Mouse (Mus musculus) adrenal gland, adult 18-20 months (tissue): ENCODE data around the gene Olfr1123. TPM values are rescaled to one million over a fixed set of nuclear protein-coding genes. Genes with fewer than 3 reads are reported as not detected.
"Not testable (repeated sequence)": the region's sequence is repeated elsewhere in the genome, so short reads cannot be mapped to it uniquely, and the experiment has no call there.

Experiments used
- DNase-seq, 2 experiments: peaks; one replicate each; pipeline ENCODE4 v3.0.0; 2021 to 2022; ENCODE audit warnings: low spot score in 2 of 2
- long read RNA-seq, 2 experiments: library from polyadenylated mRNA; stranded (forward); transcript quantifications; one replicate each; pipeline ENCODE4 v2.0.0; 2021
- total RNA-seq, 2 experiments: library from RNA; stranded (reverse); gene quantifications; 1 replicate in 1 of 2; 2 replicates in 1 of 2; pipeline ENCODE4 v1.2.3; 2021

Olfr1123 gene
- not detected for total RNA-seq
- long read RNA-seq, experiment 1: 0 reads
- long read RNA-seq, experiment 2: 0 reads

DNA sequence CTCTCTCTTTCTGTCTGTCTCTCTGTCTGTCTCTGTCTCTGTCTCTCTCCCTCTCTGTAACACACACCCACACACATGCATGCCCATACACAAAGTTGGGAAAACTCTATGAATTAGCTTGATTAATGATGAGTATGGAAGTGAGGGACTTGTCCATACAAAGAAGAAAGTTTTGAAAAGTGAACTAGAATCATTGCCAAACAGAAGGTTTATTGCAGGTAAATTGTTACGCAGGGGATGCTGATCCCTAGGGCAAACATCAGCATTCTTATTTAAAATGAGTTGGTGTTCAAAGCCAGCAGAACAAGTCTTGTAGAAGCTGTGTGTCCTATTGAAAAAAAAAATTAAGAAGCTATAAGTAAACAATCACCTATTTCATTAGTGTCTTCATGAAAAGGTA, at the start of gene Olfr1123:
Olfr1123 (plus strand) TSS at position 301 of the 400 bp plus-strand sequence.
- no peak for DNase-seq

DNA sequence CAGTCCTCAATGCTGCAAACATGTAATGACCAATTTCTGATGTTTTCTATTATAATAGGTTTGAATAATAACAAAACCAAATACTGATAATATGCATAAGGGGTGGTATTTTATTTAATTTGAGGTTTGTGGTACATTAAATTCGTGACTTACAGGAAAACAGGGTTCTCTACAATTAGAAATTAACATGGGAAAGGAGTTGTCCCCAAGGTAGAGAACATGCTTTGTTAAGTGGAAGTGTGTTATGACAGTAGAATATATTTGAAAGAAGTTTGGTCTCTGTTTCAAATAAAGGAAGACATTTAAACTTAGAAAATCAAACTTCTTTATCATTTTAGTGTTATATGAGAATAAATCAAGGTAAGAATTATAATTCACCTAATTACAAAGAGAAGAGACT, 46.8 kb upstream of the Olfr1123 start, which contains the start of gene Olfr1121:
Olfr1121 (plus strand) TSS at position 301 of the 400 bp plus-strand sequence.
- no peak for DNase-seq

DNA sequence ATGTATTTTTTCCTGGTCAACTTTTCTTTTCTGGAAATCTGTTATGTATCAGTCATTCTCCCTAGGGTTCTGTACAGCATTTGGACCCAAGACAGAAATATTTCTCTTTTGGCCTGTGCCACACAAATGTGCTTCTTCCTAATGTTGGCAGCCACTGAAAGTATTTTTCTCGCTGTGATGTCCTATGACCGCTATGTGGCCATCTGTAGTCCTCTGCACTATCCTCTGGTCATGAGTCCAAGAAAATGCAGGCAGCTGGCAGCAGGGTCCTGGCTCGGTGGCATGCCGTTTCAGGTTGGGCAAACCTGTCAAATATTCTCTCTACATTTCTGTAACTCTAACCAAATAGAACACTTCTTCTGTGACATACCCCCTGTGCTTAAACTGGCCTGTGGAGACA, 44.7 kb upstream of the Olfr1123 start:
- DNase-seq: no peak

DNA sequence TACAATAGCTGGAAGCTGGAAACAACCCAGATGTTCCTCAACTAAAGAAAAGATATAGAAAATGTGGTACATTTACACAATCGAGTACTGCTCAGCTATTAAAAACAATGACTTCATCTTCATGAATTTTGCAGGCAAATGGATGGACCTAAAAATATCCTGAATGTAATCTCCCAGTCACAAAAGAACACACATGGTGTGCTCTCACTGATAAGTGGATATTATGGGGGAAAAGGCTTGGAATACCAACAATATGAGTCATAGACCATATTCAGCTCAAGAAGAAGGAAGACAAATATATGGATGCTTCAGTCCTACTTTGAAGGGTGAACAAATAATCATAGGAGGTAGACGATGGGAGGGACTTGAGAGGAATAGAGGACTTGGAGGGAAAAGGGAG, 32.5 kb upstream of the Olfr1123 start:
- DNase-seq: no peak

DNA sequence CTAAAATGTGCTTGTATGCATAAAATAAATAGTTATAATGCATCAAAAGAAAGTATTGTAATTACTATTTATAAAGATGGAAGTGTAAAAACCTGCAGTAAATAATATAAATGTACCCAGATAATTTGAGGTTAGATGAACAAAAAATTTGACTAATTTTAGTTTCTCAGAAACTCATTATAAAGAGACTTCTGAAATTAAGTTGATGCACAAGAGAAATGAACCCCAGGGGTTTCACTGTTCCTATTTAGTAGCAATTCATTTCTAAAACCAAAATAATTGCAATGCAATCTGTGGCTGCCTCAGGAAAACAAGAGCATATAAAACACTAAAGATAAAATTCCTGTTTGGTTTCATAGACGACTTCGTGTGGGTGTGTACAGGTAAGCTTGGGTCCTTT, 30.9 kb upstream of the Olfr1123 start, which contains the start of gene Olfr1122:
Olfr1122 (plus strand) TSS at position 301 of the 400 bp plus-strand sequence.
- no peak for DNase-seq

DNA sequence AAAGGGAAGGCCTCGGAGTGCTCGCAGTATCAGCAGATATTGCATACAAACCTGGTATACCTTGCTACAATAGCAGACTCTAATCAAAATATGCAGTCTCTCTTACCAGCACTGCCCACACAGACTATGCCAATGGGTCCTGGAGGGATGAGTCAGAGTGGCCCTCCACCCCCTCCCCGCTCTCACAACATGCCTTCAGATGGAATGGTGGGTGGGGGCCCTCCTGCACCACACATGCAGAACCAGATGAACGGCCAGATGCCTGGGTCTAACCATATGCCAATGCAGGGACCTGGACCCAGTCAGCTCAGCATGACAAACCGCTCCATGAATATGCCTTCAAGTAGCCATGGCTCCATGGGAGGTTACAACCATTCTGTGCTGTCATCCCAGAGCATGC, 22.8 kb upstream of the Olfr1123 start:
- not testable (repeated sequence) for DNase-seq

DNA sequence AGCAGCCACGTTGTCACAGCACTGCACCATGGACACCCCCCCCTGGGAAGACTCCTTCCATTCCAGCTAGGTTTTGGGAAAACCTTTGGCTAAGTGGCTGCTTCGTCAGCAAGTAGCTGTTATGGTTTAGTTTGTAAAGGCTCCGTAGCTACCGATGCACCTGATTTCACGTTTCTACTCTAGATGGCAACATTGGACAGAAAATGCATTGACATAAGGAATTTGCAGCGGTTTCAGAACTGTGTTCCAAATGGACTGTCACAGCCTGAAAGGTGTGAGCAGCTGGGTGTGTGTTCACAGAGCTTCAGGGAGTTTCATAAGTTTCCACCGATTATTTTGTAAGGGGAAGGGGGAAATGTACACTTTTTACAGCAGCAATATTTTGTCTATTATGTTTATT, 21.7 kb upstream of the Olfr1123 start:
- not testable (repeated sequence) for DNase-seq

DNA sequence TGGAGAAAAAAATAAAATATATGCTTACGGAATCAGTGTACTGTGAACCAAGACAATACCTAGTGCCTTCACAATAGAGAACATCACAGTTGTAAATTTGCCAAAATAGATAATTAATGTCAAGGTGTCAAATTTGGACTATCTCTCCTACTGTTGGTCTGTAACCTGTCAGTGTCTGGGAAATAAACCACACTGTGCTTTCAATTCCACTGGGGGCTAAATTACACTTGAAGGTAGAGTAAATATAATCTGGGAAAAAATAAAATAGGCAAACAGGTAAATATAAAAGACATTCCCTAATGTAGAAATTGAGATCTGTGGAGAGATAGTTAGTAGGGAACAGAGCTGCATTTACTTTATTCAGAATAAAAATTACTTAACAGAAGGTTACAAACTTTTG, 13.5 kb downstream of the Olfr1123 start, which contains the start of gene Olfr1124:
Olfr1124 (plus strand) TSS at position 301 of the 400 bp plus-strand sequence.
- DNase-seq: no peak

DNA sequence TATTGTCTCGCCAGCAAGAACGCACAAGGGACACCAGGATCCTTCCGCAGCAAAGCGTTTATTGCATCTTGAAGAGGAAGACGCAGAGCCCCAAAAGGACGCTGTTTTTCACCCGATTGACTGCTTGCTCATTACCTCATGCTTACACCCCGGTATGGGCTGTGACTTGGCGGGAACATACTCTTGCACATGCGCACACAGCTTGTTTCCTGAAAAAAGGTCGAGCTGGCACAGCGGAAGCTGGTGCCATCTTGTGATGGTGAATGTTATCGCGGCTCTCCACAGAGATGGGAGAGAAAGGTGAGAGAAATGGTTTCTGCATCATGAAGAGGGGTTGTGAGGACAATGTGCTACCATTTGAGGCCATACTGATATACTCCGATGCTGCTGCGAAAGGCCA, 21.3 kb downstream of the Olfr1123 start:
- DNase-seq: no peak

DNA sequence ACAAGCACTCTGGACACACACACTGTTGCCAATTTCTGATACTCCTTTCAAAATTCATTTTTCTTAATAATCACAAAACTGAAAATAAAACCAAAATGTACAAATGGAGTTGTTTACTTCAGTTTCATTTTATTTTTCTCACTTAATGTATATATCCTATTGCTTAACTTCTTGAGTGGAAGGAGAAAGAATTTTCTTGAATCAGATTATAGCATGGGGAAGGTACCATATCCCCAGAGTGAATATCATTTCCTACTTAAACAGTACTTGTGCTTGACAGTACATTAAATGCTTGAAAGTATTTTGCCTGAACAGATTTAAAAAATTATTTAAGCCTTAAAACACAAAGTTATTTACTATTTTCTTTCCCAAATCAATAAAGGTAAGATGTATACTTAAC, 37.2 kb downstream of the Olfr1123 start, which contains the start of gene Olfr1126:
Olfr1126 (plus strand) TSS at position 301 of the 400 bp plus-strand sequence.
- DNase-seq: no peak

DNA sequence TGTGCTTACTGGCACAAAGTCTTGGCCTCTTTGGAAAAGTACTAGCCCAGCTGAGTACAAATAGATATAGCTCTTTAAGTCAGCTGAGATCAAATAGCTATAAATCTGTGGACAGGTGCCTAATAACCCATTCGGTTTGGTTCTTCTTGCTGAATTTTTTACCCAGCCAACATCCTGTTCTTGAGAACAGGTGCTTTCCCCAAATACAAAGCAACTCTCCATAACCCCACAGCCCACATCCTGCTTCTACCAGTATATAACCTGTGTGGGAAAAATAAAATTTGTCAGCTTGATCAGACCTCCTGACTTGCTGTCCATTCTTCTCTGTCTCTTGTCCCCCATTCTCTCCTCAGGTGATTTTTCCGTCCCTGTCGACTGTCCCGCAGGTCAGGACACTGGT, 45.3 kb downstream of the Olfr1123 start:
- DNase-seq: no peak

Other genes with a start within 250 kb of the Olfr1123 start
- not detected for gene Olfr1112, start 228.8 kb upstream of the Olfr1123 start, total RNA-seq
- gene Olfr1113, start 207.7 kb upstream of the Olfr1123 start, total RNA-seq: not detected
- gene Olfr1115, start 168.6 kb upstream of the Olfr1123 start, total RNA-seq: not detected
- gene Olfr1116, start 149.1 kb upstream of the Olfr1123 start, total RNA-seq: not detected
- gene Olfr1118, start 109.1 kb upstream of the Olfr1123 start, total RNA-seq: not detected
- not detected for gene Olfr1120, start 61.8 kb upstream of the Olfr1123 start, total RNA-seq
- not detected for gene Olfr1121, start 46.7 kb upstream of the Olfr1123 start, total RNA-seq
- gene Olfr1122, start 30.8 kb upstream of the Olfr1123 start, total RNA-seq: not detected
- gene Olfr1124, start 13.6 kb downstream of the Olfr1123 start, total RNA-seq: not detected
- not detected for gene Olfr1126, start 37.3 kb downstream of the Olfr1123 start, total RNA-seq
- not detected for gene Pramel7, start 80.5 kb downstream of the Olfr1123 start, total RNA-seq
- not detected for gene Pramel6, start 89.9 kb downstream of the Olfr1123 start, total RNA-seq
- not detected for gene Olfr153, start 115.2 kb downstream of the Olfr1123 start, total RNA-seq
- gene Olfr1128, start 128.9 kb downstream of the Olfr1123 start, total RNA-seq: not detected
- gene Olfr1129, start 157.3 kb downstream of the Olfr1123 start, total RNA-seq: not detected
- not detected for gene Olfr1130, start 189.6 kb downstream of the Olfr1123 start, total RNA-seq
- not detected for gene Olfr1131, start 210.5 kb downstream of the Olfr1123 start, total RNA-seq
- gene Olfr1132, start 220.9 kb downstream of the Olfr1123 start, total RNA-seq: not detected
- gene Olfr1133, start 230.7 kb downstream of the Olfr1123 start, total RNA-seq: not detected
- not detected for gene Olfr1134, start 241.8 kb downstream of the Olfr1123 start, total RNA-seq